Mouse (Mus musculus): ENCODE results near the gene Pga5.

GRCm38 (mm10) chr19:10714168-10714567, 36.3 kb upstream of the Pga5 start:
- TF ChIP-seq POLR2A (IDR thresholded peaks at IDR 0.05; ENCODE audit: borderline replicate concordance, insufficient read depth, low read length): no peak
- TF ChIP-seq CTCF (IDR thresholded peaks at IDR 0.05; ENCODE audit: borderline replicate concordance, insufficient read depth, low read depth, low read length): no peak
